Mouse (Mus musculus) heart, postnatal 0 days (tissue): ENCODE results near the gene Dcdc2c. TPM values are rescaled to one million over a fixed set of nuclear protein-coding genes. Genes with fewer than 3 reads are reported as not detected.

Experiments used
- ATAC-seq: fragments of 200-750 bp; cut with Nextera tagmentation; 2 replicates; pipeline ENCODE4 v1.8.0; 2017; ENCODE audit warnings: low read depth, moderate number of reproducible peaks, moderate library complexity; ENCODE audit not compliant: insufficient read depth
- DNase-seq: peaks from one replicate; pipeline ENCODE4 v3.0.0-alpha.2; 2016; ENCODE audit warnings: low spot score
- H3K27ac ChIP-seq: fragments of 300-500 bp; sonication (generic); 2 replicates; pipeline ENCODE4 v1.5.1; 2014; ENCODE audit warnings: low read depth, mild to moderate bottlenecking
- H3K27me3 ChIP-seq: fragments of 300-500 bp; sonication (generic); 2 replicates; pipeline ENCODE4 v1.6.1; 2014; ENCODE audit warnings: low read length, mixed read lengths; ENCODE audit not compliant: control insufficient read depth, insufficient read depth
- H3K36me3 ChIP-seq: fragments of 300-500 bp; sonication (generic); replicated peaks from 2 replicates; pipeline ENCODE4 v1.6.1; 2014; ENCODE audit warnings: low read length, mixed read lengths; ENCODE audit not compliant: control insufficient read depth, insufficient read depth
- H3K4me1 ChIP-seq: fragments of 300-500 bp; sonication (generic); 2 replicates; pipeline ENCODE4 v1.6.1; 2014; ENCODE audit warnings: antibody characterized with exemption; ENCODE audit not compliant: control insufficient read depth, insufficient read depth
- H3K4me2 ChIP-seq: fragments of 300-500 bp; sonication (generic); 2 replicates; pipeline ENCODE4 v1.6.1; 2014; ENCODE audit warnings: low read depth, mild to moderate bottlenecking, low read length, moderate library complexity
- H3K4me3 ChIP-seq: fragments of 300-500 bp; sonication (generic); 2 replicates; pipeline ENCODE4 v1.5.1; 2014; ENCODE audit warnings: low read depth, low read length
- H3K9ac ChIP-seq: fragments of 300-500 bp; sonication (generic); replicated peaks from 2 replicates; pipeline ENCODE4 v1.6.1; 2014; ENCODE audit warnings: low read depth, low read length, mixed read lengths
- H3K9me3 ChIP-seq: fragments of 300-500 bp; sonication (generic); replicated peaks from 2 replicates; pipeline ENCODE4 v1.6.1; 2016; ENCODE audit warnings: low read length; ENCODE audit not compliant: control insufficient read depth
- CTCF ChIP-seq: IDR thresholded peaks from 2 replicates; pipeline ENCODE4 v1.5.1; 2016; ENCODE audit warnings: antibody characterized with exemption, control low read depth, low read depth
- EP300 ChIP-seq: IDR thresholded peaks from 2 replicates; pipeline ENCODE4 v1.6.1; 2016; ENCODE audit warnings: antibody characterized with exemption, low read depth
- WGBS: fragments of 180-500 bp; shearing (Covaris S2); extraction: QIAGEN DNeasy Blood & Tissue Kit; methylation state at CpG from one replicate; pipeline ENCODE4 v1.1.7; 2014; 5-methylcytosine and 5-hydroxymethylcytosine counted together
- polyA plus RNA-seq: library from polyadenylated mRNA; unstranded; fragments of >200 nt; fragmentation: Nextera tagmentation; extraction: Ambion mirVana; gene quantifications from 2 replicates; pipeline ENCODE4 v1.2.1, GENCODE M21; 2015
- total RNA-seq: library from RNA; depleted of rRNA; stranded (reverse); fragments of >200 nt; gene quantifications from 2 replicates; pipeline ENCODE4 v1.2.3, GENCODE M21; 2014; ENCODE audit warnings: low replicate concordance

Gene Dcdc2c
- total and polyA plus RNA-seq, 2 experiments from 2014 or later, result not detected

DNA sequence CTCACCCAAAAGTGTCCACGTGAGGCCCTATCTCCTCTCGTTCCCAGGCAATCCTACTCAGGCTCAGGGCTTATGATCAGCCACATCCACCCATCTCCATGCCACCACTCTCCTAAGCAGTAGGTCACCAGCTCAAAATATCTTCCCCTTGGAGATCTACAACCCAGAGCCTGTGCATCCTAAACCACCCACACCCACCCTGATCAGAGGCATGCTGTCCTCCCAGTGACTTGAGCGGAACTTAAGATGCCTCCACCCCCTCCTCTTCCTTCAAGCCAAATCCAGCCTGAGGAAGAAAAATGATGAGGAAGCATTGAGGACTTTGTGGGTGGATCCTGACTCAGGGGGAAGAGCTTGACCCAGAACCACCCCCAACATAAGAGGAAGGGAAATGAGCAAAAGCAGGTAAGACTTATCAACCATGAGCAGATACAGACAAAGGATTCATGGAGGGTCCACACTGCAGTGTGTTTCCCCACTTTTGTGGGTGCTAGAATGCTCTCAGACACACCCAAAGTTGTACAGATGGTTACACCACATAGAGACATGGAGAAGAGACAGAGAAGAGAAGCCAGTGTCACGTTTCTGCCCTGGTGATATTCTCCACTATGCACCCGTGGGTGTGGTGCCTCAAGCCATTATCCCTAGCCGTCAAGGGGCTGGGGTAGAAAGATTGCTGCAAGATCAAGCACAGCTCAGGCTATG, 23.3 kb upstream of the Dcdc2c start:
- Histone ChIP-seq H3K27me3 (no peaks in the 10 kb centered on the region), H3K36me3 (no peaks in the 10 kb centered on the region), H3K9ac (no peak overlapping the region), H3K27ac (no peak overlapping the region), H3K4me3 (no peak overlapping the region), H3K4me2 (no peak overlapping the region), H3K4me1 (no peaks in the 10 kb centered on the region), H3K9me3 (no peaks in the 10 kb centered on the region)
- DNase-seq, result no peak
- TF ChIP-seq EP300 (no peak), CTCF (no peak)
- 47% methylated on average over 6 of the region's 6 CpGs for WGBS
- no peak for ATAC-seq

DNA sequence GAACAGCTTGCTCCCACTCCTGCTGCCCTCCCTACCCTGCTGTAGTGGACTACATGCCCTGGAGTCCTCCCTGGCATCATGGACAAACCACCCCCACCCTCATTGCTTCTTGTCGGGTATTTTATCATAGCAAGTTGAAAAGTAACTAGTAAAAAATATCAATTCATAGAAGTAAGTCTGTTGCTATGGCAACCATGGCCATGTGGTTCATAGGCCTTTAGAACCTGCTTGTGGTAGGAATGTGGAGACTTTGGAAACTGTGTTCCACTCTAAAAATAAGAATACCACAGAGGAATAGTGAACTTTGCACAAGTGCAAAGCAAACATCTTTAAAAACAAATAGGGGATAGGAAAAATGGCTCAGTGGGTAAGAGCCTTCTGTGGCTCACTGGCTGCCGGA, 20.0 kb upstream of the Dcdc2c start:
- Histone ChIP-seq H3K4me1 (no peaks in the 10 kb centered on the region), H3K4me2 (no peak overlapping the region), H3K27me3 (no peaks in the 10 kb centered on the region), H3K4me3 (no peak overlapping the region), H3K27ac (no peak overlapping the region), H3K9ac (no peak overlapping the region), H3K9me3 (no peaks in the 10 kb centered on the region), H3K36me3 (no peaks in the 10 kb centered on the region)
- 78% methylated on average over 2 of the region's 2 CpGs for whole genome bisulfite sequencing
- TF ChIP-seq EP300 (no peak), CTCF (no peak)
- DNase-seq (no peak), ATAC-seq (no peak)

DNA sequence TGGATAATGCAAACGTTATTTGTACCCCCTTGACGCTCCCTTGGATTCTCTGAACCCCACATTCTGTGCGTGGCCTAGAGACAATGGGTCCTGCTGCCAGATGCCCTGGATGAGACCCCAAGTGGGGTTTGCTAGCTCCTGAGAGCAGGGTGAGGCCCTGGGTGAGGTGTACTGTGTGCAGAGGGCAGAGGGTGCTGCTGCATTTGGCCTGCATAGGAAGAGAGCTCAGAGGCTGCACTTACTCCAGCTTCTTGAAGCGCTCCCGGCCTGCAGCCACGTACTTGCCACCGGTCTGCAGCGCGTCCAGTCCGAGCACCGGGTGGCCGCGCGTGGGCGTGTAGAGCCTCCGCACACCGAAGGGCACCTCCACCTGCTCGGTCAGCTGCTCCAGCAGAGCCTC, 424 bp downstream of the Dcdc2c start:
- WGBS, result 48% methylated on average over 18 of the region's 18 CpGs
- Histone ChIP-seq H3K4me2 (0 out of 2 replicates have a peak overlapping the region, but pooled peaks have one; percentile 15), H3K9me3 (no peaks in the 10 kb centered on the region), H3K4me3 (no peak overlapping the region), H3K36me3 (no peaks in the 10 kb centered on the region), H3K4me1 (no peaks in the 10 kb centered on the region), H3K9ac (no peak overlapping the region), H3K27ac (no peak overlapping the region), H3K27me3 (0 out of 2 replicates have a peak, but pooled peaks cover 4% of the 10 kb centered on the region)
- ATAC-seq (no peak), DNase-seq (no peak)
- TF ChIP-seq EP300, result no peak
- TF ChIP-seq CTCF, result no peak

DNA sequence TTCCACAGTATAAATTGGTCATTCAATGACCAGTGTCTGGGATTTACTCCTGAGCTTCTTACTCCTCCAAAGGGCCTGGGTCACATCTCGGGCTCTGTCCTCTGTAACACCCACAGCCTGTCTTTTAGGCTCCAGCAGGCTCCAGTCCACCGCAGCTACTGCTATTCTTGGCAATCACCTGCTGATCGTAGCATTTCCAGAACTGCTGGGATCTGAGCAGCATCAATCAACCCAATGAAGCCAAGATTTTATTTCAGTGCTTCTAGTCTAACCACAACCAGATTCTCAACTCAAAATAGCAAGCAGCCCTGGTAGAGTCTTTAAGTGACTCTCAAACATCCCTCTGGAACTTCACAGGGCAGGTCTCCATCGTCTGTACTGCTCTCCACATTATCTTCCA, 3.3 kb downstream of the Dcdc2c start:
- 28% methylated on average over 4 of the region's 4 CpGs for WGBS
- no peak for TF ChIP-seq EP300
- no peak for TF ChIP-seq CTCF
- H3K36me3 ChIP-seq, result no peaks in the 10 kb centered on the region
- no peak overlapping the region for H3K27ac ChIP-seq
- H3K4me1 ChIP-seq, result no peaks in the 10 kb centered on the region
- DNase-seq, result no peak
- no peak overlapping the region for H3K9ac ChIP-seq
- 0 out of 2 replicates have a peak, but pooled peaks cover 4% of the 10 kb centered on the region for H3K27me3 ChIP-seq
- no peak overlapping the region for H3K4me3 ChIP-seq
- no peak overlapping the region for H3K4me2 ChIP-seq
- ATAC-seq, result no peak
- no peaks in the 10 kb centered on the region for H3K9me3 ChIP-seq

DNA sequence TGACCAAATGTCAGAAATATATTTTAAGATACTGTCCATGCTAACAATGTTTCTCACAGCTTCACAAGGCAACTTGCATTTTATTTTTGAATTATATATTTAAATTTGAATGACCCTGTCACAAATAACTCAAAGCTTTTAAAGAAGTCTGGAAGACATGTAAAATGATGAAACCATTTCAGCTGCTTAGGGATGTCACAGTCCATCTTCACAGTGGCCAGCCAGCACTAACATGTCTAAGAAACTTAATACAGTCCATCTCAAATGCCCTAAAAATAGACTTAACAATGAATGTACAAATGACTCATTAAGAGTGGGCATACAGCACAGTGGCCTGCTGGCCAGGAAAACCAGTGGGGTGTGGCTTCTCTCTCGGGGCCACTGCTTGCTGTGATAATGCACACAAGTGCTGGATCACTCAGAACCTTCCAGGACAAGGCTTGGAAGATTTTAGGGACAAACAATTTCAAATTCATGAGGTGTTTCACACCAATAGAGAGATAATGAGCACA, 37.9 kb downstream of the Dcdc2c start:
- DNase-seq, result no peak
- Histone ChIP-seq H3K9me3 (no peaks in the 10 kb centered on the region), H3K4me1 (no peaks in the 10 kb centered on the region), H3K27me3 (no peaks in the 10 kb centered on the region), H3K4me2 (no peak overlapping the region), H3K4me3 (no peak overlapping the region), H3K27ac (no peak overlapping the region), H3K36me3 (no peaks in the 10 kb centered on the region), H3K9ac (no peak overlapping the region)
- no peak for ATAC-seq
- WGBS, result 8% methylated on average over 1 of the region's 1 CpGs
- TF ChIP-seq CTCF (no peak), EP300 (no peak)
